Mouse (Mus musculus): ENCODE data around the gene Noxred1.
"Not testable (repeated sequence)": the region's sequence is repeated elsewhere in the genome, so short reads cannot be mapped to it uniquely, and the experiment has no call there.

Gene Noxred1

DNA sequence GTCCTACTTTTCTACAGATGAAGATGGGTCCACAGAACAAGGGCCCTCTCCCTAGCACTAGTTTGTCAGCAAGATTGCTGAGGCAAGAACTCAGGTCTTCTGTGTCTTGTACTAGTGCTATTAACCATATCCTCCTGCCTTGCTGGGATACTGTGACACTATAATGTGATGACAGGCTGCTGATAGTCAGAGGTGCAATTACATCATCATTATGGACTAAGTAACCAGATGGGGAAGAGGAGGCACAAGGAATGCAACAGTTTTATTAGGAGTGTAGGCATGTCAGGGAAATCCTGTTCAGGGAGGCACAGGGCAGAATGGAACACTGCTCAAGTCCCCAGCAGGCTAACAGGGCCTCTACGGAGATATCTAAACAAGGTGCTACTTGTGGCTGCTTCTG lies at the start of gene Noxred1:
TSS of gene Noxred1 (minus strand) at position 101 of the 400 bp plus-strand sequence.
- DNase-seq (ENCODE audit: low spot score) = no peak

DNA sequence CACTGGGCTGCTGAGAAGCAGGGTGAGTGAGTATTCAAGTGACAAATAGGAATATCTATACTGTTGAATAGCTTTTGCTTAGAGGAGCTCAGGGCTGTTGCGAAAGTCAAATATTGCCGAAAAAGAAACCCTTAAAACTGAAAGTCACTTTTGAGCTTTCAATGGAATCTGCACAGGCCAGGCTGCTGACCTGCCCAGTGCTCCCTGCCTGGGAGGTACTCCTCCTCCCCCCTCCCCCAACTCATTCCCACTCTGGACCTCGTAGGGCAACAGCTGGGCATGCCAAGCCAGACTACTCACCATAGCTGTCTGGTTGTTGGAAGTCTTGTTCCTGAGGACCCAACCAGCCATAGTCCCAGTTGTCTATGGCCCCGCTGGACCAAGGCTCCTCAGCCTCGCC lies 46.2 kb upstream of the Noxred1 start:
- DNase-seq (ENCODE audit: low spot score) = no peak

DNA sequence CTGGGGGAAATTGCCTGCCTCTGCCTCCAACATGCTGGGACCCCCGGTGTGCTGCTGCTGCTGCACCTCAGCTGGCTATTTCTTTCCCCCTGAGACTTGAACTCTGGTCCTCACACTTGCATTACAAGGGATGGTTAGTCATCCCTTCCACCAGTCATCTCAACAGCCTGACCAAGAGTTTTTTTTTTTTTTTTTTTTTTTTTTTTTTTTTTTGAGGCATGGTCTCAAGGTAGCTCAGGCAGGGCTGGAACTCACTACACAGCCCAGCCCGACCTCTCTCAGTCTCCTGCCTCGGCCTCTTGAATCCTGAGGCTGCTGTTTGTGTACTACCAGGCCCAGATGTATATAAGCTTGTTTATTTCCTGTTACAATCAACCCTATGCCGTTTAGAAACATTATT lies 45.7 kb upstream of the Noxred1 start:
- DNase-seq (ENCODE audit: low spot score) = no peak

DNA sequence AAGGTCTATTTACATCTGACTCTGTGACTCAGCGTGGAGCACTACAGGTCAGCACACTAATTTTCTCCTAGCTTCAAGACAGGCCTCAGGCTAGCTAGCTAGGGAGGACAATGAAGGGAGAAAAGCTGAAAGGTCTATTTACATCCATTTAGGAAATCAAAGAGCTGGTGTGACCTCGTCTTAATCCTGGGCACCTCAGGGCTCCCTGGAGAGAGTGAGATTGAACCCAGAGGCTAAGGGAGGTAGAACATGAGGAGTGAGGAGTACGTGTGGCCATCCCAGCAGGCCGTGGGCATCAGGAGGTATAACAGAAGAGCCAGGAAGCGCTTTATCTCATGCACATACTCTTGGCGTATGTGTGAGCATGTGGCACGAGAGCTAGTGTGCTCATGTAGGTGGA lies 45.2 kb upstream of the Noxred1 start:
- DNase-seq (ENCODE audit: low spot score) = no peak

DNA sequence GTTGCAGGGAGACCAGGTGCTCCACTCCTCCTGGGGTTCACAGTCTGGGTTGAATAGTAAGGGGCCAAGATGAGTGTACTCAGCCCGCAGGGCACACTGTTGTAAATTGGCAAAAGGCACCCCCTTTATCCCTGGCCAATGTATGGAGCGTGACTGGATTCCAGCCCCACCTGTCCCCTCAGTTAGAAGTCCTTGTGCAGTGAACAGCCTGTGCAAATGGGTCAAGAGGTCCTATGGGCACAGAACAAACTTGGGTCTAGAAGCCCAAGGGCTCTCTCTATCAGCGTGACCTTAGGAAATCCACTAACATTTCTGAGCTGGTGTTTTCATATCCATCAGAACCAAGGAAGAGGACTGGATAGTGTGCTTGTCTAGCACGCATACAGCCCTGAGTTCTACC lies 44.2 kb upstream of the Noxred1 start:
- DNase-seq (ENCODE audit: low spot score) = no peak

DNA sequence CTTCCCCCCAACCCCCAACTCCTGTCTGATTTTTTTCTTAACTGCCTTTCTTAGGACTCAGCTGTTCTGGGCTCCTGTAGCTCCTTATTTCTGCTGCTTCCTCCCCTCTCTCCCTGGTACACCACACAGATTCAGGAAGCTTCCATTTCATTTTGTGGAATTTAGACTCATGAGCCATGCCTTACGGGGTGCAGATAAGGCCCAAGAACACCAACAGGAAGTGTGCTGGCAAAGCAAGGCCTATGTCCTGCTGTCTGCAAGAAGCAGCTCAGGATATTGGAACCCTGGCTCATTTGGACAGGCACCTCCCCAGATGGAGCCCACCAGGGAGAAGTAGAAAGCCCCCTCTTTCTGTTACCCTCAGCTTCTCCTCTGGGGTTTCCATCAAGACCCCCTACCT lies 43.2 kb upstream of the Noxred1 start:
- DNase-seq (ENCODE audit: low spot score) = no peak

DNA sequence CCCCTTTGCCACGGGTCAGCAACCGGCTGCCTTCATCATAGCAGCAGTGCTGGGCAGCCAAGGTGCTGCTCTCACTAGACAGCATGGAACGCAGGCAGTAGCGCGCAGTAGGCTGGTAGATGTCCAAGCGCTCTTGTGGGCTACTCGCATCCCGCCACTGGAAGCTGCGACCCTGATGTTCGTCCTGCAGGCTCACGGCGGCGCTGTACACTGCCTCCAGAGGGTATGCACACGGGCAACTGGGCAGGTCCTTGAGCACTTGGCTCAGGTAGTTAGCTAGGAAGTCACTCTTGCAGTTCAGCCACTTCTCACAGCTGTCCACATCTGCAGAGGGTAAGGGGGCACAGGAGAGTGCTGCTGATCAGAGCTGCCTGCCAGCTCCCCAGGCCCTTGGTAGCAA lies 41.3 kb upstream of the Noxred1 start:
- peak; percentile 35 for DNase-seq (ENCODE audit: low spot score)

DNA sequence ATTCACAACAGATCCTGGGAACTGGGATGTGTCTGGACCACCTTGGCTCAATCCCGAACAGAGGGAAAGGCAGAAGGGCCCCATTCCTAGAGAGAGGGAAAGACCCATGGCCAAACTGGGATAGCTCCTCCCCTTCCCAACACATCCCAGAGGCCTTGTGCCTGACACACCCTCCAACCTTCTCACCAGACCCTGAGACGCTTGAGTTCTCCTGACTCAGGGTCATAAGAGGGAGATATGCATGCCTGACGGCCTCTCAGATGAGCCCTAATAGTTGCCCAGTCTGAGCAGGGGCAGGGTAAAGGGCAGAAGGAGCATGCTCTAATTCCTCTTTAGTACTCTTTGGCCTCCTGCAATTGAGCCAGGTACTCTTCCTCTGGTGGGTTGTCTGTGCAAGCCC lies 40.8 kb upstream of the Noxred1 start:
- DNase-seq (ENCODE audit: low spot score) = no peak

DNA sequence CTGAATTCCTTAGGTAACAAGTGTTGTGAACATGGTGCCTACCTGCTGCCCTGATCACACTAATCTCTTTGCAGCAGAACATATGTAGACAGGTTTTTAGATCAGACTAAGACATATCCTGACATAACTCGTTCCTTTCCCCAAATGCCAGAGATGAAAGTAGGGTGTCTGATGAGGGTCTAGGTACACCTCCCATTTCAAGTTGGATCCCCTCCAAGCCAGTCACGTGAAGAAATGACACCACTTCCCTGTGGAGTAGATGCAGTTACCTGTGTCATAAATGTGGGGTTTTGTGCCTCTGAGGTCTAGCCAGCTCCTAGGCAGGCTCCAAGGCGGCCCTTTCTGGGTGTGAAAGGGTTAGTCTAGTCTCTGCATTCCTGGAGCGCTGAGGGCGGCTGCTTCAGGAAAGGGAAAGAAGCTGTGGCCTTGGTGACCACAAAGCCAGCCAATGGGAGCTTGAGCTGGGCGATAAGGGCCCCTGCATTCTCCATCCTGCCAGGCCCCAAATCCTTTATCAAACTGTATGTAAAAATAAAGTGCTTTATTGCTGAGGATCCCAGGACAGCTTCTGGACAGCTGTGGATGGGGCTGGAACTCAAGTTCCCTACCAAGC lies 39.7 kb upstream of the Noxred1 start:
- DNase-seq (ENCODE audit: low spot score) = peak; percentile 59

DNA sequence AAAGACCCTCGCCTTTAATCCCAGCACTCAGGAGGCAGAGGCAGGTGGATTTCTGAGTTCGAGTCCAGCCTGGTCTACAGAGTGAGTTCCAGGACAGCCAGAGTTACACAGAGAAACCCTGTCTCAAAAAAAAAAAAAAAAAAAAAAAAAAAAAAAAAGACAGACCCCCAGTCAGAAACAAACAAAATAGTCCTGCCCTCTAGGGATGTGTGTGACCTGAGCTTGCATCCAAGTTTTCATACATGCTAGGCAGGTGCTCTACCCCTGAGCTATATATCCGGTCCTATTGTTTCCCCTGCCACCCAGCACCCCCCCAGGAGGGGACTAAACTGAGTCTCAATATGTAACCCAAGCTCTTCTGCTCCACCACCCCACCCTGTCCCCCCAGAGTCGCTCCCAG lies 38.7 kb upstream of the Noxred1 start:
- DNase-seq (ENCODE audit: low spot score) = not testable (repeated sequence)

DNA sequence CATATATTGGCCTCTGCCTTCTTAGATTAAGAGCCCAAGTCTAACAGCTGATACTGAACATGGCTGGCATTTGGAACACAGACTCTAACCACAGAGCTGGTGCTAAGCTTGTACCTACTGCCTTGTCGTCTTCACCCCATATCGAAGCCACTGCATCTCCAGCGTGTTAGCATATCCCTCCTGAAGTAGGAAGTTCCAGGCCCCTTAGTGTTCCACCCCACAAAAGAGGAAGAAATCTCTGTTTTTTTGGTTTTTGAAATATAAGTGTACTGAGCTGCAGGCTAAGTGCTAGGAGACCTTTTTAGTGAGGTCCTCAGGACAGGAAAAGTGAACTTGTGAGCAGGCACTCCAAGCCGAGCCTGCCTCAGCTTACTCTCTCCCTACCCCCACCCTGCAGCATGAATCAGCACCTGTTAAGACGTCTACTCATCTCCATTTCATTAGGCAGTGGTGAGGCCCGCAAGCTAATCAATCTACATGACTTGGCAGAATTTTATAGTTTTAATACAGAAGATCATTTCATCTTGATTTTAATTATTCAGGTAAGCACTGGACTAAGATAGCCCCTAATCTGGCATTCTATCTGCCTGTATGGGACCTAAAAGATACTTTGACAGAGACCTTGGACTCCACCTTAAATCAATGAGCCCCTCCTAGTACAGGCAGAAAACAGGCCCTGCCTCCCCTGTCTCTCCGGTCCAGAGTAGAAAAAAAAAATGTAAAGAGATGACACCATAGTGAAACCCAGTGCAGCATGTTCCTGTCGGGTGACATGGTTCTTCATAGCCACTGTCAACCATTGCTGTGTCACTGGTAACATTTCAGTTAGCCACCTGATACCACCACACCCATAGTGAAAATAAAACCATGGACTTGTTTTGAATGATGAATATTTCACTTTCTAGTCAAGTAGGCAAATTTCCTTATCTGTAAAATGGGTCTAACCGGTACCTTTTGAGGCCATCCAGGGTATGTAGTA lies 36.6 kb upstream of the Noxred1 start:
- DNase-seq (ENCODE audit: low spot score) = no peak

DNA sequence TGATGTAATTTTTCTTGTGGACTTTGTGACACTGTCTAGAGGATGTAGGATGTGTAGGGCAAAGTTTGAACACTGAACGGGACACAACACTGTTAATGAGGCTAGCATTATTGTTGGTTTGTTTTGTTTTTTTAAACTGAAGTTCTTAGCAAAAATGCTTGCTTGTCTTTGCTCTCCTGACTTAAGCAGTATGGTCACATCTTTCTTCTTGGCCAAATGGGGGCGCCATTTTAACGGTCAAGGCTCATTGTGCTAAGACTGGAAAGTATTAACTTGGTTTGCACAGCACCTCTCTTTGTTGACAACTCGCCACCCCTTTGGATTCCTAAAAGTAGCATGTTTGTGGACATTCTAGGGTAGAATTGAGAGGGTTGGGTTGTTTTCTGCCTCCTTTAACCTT lies 29.1 kb upstream of the Noxred1 start:
- DNase-seq (ENCODE audit: low spot score) = peak; percentile 61

DNA sequence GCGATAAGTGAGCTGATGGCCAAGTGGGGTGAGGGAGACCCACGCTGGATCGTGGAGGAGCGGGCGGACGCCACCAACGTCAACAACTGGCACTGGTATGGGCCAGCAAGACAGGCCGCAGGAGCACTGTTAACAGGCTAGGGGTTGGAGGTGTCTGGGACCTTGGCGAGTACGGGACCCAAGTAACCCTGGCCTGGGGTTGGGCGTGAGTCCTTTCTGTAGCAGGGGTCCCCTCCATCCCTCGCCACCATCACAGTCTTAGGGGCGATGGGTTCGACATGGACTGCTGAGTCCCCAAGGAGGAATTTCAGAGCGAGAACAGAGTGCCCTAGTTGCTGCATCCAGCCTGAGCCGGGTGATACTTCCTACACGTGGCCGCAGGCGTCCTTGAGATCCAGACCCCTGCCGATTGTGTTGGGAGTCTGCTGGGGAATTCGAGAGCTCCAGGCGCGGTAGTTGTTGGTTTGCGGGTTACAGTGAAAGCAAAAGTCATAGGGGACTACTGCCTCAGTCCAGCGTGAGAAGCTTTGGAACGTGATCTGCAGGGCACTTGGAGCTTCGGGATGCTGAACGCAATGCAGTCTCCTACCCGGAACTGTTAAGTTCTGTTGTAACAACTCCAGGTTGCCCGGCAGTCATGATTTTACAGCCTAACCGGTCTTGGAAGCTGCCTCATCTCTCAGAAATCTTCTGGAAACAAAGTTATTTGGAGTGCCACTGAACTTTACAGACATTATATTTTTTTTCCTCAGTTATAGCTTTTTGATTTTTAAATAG lies 28.5 kb upstream of the Noxred1 start:
- peak; percentile 58 for DNase-seq (ENCODE audit: low spot score)

DNA sequence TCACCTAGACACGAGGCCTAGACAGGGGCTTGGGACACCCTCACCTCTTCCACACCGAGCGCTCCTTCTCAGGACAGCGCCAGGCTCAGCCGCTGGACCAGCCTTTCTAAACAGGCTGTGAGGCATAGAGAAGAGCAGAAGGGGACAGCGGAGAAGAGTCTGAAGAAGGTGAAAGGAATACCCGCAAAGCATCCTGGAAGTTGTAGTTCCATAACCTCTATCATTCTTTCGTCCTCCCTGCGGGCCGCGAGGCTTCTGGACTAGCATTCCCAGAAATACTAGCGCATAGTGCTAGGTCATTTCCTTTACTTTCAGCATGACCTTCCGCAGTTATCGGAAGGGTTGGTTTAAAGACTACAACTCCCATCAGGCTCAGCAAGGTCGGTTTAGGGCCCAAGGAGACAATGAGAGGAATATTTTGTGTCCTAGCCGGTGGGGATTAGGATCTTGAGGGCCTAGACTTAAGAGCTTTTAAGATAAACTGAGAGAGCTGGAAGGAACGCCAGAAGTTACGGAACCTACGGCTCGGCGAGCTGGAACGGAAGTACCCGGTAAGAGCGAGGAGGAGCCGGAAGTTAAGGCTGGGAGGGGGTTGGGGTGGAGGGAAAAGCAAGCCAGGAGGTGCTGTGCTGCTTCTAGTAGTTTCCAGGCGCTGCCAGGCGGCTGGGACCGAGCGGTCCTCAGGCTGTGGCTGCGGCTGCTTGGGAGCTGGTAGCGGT lies 27.7 kb upstream of the Noxred1 start, which contains the start of the genes Vipas39 and Ahsa1:
TSS of gene Vipas39 (minus strand) at position 149 of the 719 bp plus-strand sequence.
TSS of gene Ahsa1 (plus strand) at position 372 of the 719 bp plus-strand sequence.
- peak; percentile 98 for DNase-seq (ENCODE audit: low spot score)

DNA sequence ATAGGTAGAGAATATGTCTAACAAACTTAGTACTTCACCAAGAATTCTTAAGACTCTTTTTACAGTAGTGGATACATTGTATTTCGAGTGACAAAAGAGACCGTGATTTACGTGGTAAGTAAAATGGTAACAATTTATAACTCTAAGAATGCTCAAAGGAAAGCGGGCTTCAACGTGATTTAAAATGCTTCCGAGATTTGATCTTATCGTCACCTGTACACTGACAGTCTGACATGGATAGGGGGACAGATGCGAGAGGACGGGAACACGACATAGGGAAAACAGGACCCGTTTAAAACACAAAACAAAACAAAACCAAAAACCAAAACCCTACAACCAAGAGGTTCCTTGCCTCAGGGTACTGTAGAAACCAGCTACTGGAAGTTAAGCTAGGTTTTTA lies 26.9 kb upstream of the Noxred1 start:
- no peak for DNase-seq (ENCODE audit: low spot score)

DNA sequence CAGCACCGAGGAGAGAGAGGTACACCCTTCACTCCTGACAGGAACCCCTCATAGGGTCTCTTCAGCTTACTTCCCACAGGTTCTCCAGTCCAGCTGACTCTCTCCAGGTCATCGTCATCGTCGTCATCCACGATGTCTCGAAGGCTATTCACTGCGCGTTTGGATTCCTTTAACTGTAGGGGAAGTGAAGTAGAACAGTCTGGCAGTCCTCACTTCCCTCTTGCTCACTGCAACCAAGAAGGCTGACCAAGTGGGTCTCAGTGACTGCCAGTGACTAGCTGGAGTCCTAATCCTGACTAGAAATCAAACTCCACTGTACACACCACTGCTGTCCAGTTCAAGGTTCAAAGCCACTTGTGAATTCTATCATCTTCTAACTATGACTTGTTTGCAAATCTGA lies 22.0 kb upstream of the Noxred1 start:
- no peak for DNase-seq (ENCODE audit: low spot score)

DNA sequence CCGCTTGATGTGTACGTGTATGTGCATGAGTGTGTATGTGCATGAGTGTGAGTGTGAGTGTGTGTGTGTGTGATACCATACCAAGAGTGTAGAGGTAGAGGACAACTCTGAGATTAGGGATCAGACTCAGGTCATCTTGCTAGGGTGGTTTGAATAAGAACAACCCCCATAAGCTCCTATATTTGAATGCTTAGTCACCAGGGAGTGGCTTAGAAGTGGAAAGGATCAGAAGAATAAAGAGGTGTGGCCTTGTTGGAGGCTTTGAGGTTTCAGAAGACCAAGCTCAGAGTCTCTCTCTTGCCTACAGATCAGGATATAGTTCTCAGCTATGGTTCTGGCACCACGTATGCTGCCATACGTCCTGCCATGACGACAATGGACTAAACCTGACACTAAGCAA lies 18.1 kb upstream of the Noxred1 start:
- DNase-seq (ENCODE audit: low spot score) = no peak

DNA sequence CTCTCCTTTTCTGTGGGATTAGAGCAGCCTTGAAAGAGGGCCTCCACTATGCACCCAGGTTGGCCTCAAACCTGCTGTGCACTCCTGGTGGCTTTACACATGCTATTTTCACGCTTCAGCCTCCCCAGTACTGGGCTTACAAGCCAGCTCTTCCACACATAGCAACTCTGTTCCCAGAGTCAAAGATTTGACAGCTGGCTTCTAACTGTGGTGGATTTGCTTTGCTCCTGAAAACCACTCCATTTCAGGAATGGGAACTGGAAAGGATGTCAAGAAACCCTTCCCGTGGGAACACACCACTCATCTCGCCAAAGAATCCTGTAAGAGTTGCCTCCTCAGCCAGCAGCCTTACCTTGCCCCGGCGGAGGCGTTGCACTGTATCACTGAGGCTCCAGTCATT lies 15.3 kb upstream of the Noxred1 start:
- DNase-seq (ENCODE audit: low spot score) = no peak

DNA sequence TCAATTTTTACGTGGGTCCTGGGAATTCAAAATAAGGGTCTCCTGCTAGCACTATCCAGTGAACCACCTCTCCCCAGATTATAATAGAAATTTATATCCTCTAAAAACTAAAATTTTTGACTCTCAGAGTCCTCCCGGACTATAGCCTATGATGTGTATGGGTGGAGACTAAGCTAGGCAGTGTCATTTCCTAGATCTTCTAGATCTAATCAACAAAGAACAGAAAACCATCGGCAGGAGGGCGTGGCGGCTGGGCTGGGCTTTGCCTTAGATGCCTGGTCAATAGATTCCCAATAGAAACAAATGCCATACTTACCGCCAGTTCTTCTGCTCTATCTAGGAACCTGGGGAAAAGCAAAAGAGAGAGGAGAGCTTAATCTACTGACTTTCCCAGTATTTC lies 11.6 kb upstream of the Noxred1 start:
- DNase-seq (ENCODE audit: low spot score) = no peak

DNA sequence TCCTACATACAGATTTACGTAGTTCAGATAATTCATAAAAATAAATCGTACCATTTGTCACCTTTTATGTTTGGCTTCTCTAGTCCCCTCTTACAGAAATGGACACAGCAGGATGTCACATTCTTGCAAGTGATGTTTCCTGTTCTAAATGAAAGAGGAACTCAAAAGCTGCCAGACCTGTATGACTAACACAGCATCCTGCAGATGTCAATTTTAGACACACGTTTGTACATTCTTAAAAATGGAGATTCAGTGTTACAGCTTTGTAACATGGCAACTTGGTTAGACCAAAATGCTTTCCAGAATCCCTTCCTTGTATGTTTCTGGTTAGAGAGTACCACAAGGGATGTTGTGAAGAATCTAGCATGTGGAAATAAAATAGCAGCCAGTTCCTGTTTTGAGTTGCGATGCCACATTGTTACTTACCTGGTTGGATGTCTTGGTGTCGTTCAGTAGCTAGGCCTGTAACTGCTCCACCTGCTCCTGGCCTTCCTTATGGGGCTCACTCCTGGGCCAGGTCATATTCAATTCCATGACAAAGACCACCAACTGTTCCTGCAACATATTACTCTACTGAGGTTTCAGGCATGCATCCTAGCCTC lies 1.5 kb downstream of the Noxred1 start:
- no peak for DNase-seq (ENCODE audit: low spot score)

DNA sequence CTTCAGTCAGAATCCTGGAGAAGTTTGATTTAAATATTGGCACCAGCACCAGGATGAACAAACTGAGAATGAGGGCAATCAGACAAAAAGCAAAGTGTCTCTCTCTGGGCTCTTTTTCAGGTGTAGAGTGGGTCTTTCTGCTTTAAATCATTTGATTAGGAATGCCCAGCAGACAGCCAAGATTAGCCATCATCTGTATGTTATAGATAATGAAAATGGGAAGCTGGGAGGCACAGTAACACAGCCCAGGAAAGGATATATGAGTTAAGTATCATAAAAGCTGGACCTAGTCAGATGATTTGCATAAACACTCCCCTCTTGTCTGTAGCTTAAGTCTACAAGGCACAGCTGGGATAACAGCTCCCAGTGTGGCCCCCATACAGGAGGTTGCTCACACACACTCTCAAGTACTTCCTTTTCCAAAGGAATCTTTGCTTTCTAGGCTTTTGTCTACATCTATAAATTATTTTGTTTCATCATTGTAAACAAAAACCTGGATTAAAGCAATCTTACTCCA lies 8.1 kb downstream of the Noxred1 start:
- no peak for DNase-seq (ENCODE audit: low spot score)
